Mouse (Mus musculus) CH12.LX (cell line): ENCODE measurements at regions not wholly inside any gene's neighbourhood (a gene's known extent, or its start where the extent isn't known, plus 50 kb on each side); places are given as distances from the start of the nearest gene placed in this dataset.
"Not testable (repeated sequence)": the region's sequence is repeated elsewhere in the genome, so short reads cannot be mapped to it uniquely, and the experiment has no call there.

Experiments used
- DNase-seq: peaks from one replicate; pipeline ENCODE4 v3.0.0-alpha.2; 2013; ENCODE audit errors: extremely low read depth
- H3K27ac ChIP-seq: 2 replicates; pipeline ENCODE4 v1.5.1; 2012; ENCODE audit warnings: low read depth, mild to moderate bottlenecking, control low read depth, moderate library complexity; ENCODE audit not compliant: insufficient read depth
- H3K27me3 ChIP-seq: replicated peaks from 2 replicates; pipeline ENCODE3; 2012; ENCODE audit warnings: inconsistent platforms
- H3K36me3 ChIP-seq, 2 experiments: replicated peaks in 1 of 2; 2 replicates each; pipeline versions ENCODE3 to v1.6.1; 2012; ENCODE audit warnings: inconsistent platforms in 1 of 2, low read length in 1 of 2, mild to moderate bottlenecking in 1 of 2, mixed read lengths in 1 of 2, moderate library complexity in 1 of 2; ENCODE audit not compliant: control insufficient read depth in 1 of 2, insufficient read depth in 1 of 2
- H3K4me1 ChIP-seq, 2 experiments: 2 replicates each; pipeline ENCODE4 v1.6.1; 2012; ENCODE audit warnings: inconsistent platforms in 1 of 2, moderate library complexity in 1 of 2; ENCODE audit not compliant: insufficient read depth in 2 of 2, control insufficient read depth in 1 of 2
- H3K4me2 ChIP-seq: 2 replicates; pipeline ENCODE4 v1.6.1; 2012; ENCODE audit warnings: low read depth, mild to moderate bottlenecking, control low read depth; ENCODE audit not compliant: poor library complexity, insufficient read depth, severe bottlenecking
- H3K4me3 ChIP-seq, 3 experiments: fragments of 150-350 bp in 1 of 3; sonication (generic) in 1 of 3; replicated peaks in 1 of 3; 2 replicates each; pipeline versions ENCODE3 to v1.5.1; 2011 to 2012; ENCODE audit warnings: low read depth in 2 of 3, low read length in 2 of 3, mild to moderate bottlenecking in 2 of 3, moderate library complexity in 2 of 3, control low read depth in 1 of 3, improper control_type of control experiment in 1 of 3, inconsistent platforms in 1 of 3, mixed read lengths in 1 of 3; ENCODE audit not compliant: poor library complexity in 1 of 3
- H3K79me2 ChIP-seq: replicated peaks from 2 replicates; pipeline ENCODE4 v1.6.1; 2012; ENCODE audit warnings: mild to moderate bottlenecking, moderate library complexity; ENCODE audit not compliant: control insufficient read depth, poor library complexity, insufficient read depth, severe bottlenecking; ENCODE audit errors: extremely low read depth
- H3K9ac ChIP-seq: 2 replicates; pipeline ENCODE4 v1.6.1; 2012; ENCODE audit warnings: low read depth, mild to moderate bottlenecking, control low read depth, moderate library complexity; ENCODE audit not compliant: insufficient read depth
- H3K9me3 ChIP-seq: replicated peaks from 2 replicates; pipeline ENCODE3; 2012; ENCODE audit warnings: low read length, inconsistent platforms, mixed read lengths
- CHD1 ChIP-seq: IDR thresholded peaks from 2 replicates; pipeline ENCODE4 v1.6.1; 2012; ENCODE audit warnings: low read depth, low read length, improper control_type of control experiment, inconsistent platforms
- CHD2 ChIP-seq: IDR thresholded peaks from 2 replicates; pipeline ENCODE4 v1.6.1; 2011; ENCODE audit warnings: low read length, improper control_type of control experiment
- E2F4 ChIP-seq: IDR thresholded peaks from 2 replicates; pipeline ENCODE4 v1.6.1; 2011; ENCODE audit warnings: low read depth, low read length, improper control_type of control experiment; ENCODE audit not compliant: insufficient replicate concordance
- ELF1 ChIP-seq: IDR thresholded peaks from 2 replicates; pipeline ENCODE4 v1.6.1; 2014; ENCODE audit warnings: low read depth, mild to moderate bottlenecking, inconsistent platforms, low read length, improper control_type of control experiment
- EP300 ChIP-seq: IDR thresholded peaks from 2 replicates; pipeline ENCODE4 v1.6.1; 2011; ENCODE audit warnings: low read length, improper control_type of control experiment
- ETS1 ChIP-seq: conservative IDR thresholded peaks from 2 replicates; pipeline ENCODE4 v1.6.1; 2012; ENCODE audit warnings: low read depth, mild to moderate bottlenecking, inconsistent platforms, low read length, improper control_type of control experiment, moderate library complexity
- GABPA ChIP-seq: IDR thresholded peaks from 2 replicates; pipeline ENCODE4 v1.6.1; 2012; ENCODE audit warnings: low read depth, low read length, improper control_type of control experiment, inconsistent platforms; ENCODE audit not compliant: insufficient replicate concordance
- HCFC1 ChIP-seq: IDR thresholded peaks from 2 replicates; pipeline ENCODE4 v1.6.1; 2012; ENCODE audit warnings: low read depth, mild to moderate bottlenecking, inconsistent platforms, low read length, improper control_type of control experiment
- IRF4 ChIP-seq: IDR thresholded peaks from 2 replicates; pipeline ENCODE4 v1.6.1; 2014; ENCODE audit warnings: low read depth, mild to moderate bottlenecking, inconsistent platforms, low read length, improper control_type of control experiment
- JUND ChIP-seq: conservative IDR thresholded peaks from 2 replicates; pipeline ENCODE4 v1.6.1; 2011; ENCODE audit warnings: low read depth, low read length, improper control_type of control experiment
- KAT2A ChIP-seq: IDR thresholded peaks from 2 replicates; pipeline ENCODE4 v1.6.1; 2012; ENCODE audit warnings: low read length, improper control_type of control experiment, inconsistent platforms; ENCODE audit not compliant: insufficient replicate concordance
- MAFK ChIP-seq: IDR thresholded peaks from 2 replicates; pipeline ENCODE4 v1.6.1; 2011; ENCODE audit warnings: low read length, improper control_type of control experiment; ENCODE audit not compliant: insufficient replicate concordance
- MAX ChIP-seq: IDR thresholded peaks from 2 replicates; pipeline ENCODE4 v1.6.1; 2011; ENCODE audit warnings: low read length, improper control_type of control experiment
- MAZ ChIP-seq: IDR thresholded peaks from 2 replicates; pipeline ENCODE4 v1.6.1; 2012; ENCODE audit warnings: low read depth, mild to moderate bottlenecking, inconsistent platforms, low read length, improper control_type of control experiment, moderate library complexity
- MXI1 ChIP-seq: IDR thresholded peaks from 2 replicates; pipeline ENCODE4 v1.6.1; 2011; ENCODE audit warnings: mild to moderate bottlenecking, low read depth, low read length, improper control_type of control experiment
- NELFE ChIP-seq: IDR thresholded peaks from 2 replicates; pipeline ENCODE4 v1.6.1; 2011; ENCODE audit warnings: low read depth, low read length, improper control_type of control experiment
- NRF1 ChIP-seq: IDR thresholded peaks from 2 replicates; pipeline ENCODE4 v1.6.1; 2014; ENCODE audit warnings: low read depth, mild to moderate bottlenecking, inconsistent platforms, low read length, improper control_type of control experiment, moderate library complexity
- PAX5 ChIP-seq: IDR thresholded peaks from 2 replicates; pipeline ENCODE4 v1.6.1; 2012; ENCODE audit warnings: low read length, inconsistent platforms, mixed read lengths
- POLR2A ChIP-seq: IDR thresholded peaks from 2 replicates; pipeline ENCODE4 v1.6.1; 2011; ENCODE audit warnings: low read depth, mild to moderate bottlenecking, improper control_type of control experiment, low read length
- POLR2AphosphoS2 ChIP-seq: IDR thresholded peaks from 2 replicates; pipeline ENCODE4 v1.6.1; 2011; ENCODE audit warnings: low read depth, low read length, improper control_type of control experiment
- RAD21 ChIP-seq: IDR thresholded peaks from 2 replicates; pipeline ENCODE4 v1.6.1; 2011; ENCODE audit warnings: low read depth, mild to moderate bottlenecking, low read length, improper control_type of control experiment, moderate library complexity
- SIN3A ChIP-seq: IDR thresholded peaks from 2 replicates; pipeline ENCODE4 v1.6.1; 2012; ENCODE audit warnings: low read length, improper control_type of control experiment, inconsistent platforms
- SMC3 ChIP-seq: IDR thresholded peaks from 2 replicates; pipeline ENCODE4 v1.6.1; 2011; ENCODE audit warnings: low read depth, low read length, improper control_type of control experiment
- TBP ChIP-seq: conservative IDR thresholded peaks from 2 replicates; pipeline ENCODE4 v1.6.1; 2011; ENCODE audit warnings: low read depth, low read length, improper control_type of control experiment
- UBTF ChIP-seq: IDR thresholded peaks from 2 replicates; pipeline ENCODE4 v1.6.1; 2012; ENCODE audit warnings: low read depth, mild to moderate bottlenecking, inconsistent platforms, low read length, improper control_type of control experiment, moderate library complexity
- USF2 ChIP-seq: conservative IDR thresholded peaks from 2 replicates; pipeline ENCODE4 v1.6.1; 2011; ENCODE audit warnings: low read depth, low read length, improper control_type of control experiment
- ZC3H11A ChIP-seq: IDR thresholded peaks from 2 replicates; pipeline ENCODE4 v1.6.1; 2012; ENCODE audit warnings: low read depth, mild to moderate bottlenecking, inconsistent platforms, low read length, improper control_type of control experiment
- ZKSCAN1 ChIP-seq: IDR thresholded peaks from 2 replicates; pipeline ENCODE4 v1.6.1; 2012; ENCODE audit warnings: low read depth, inconsistent platforms, low read length, improper control_type of control experiment, borderline replicate concordance
- ZMIZ1 ChIP-seq: IDR thresholded peaks from 2 replicates; pipeline ENCODE4 v1.6.1; 2012; ENCODE audit warnings: low read depth, mild to moderate bottlenecking, inconsistent platforms, low read length, improper control_type of control experiment
- ZNF384 ChIP-seq: IDR thresholded peaks from 2 replicates; pipeline ENCODE4 v1.6.1; 2012; ENCODE audit warnings: low read depth, low read length, improper control_type of control experiment, inconsistent platforms
- dilution Hi-C: fragments of 300-500 bp; cut with MboI; formaldehyde crosslinking; loops from 2 replicates; pipeline ENCODE4 v1.14.3; 2020; ENCODE audit warnings: low sequenced_read_pairs; ENCODE audit not compliant: extremely low pct_unique_long_range_greater_than_20kb, extremely low pct_ligation_motif_present
- in situ Hi-C: fragments of 300-500 bp; cut with MboI; formaldehyde crosslinking; loops from 3 replicates; pipeline ENCODE4 v1.14.3; 2019; ENCODE audit warnings: low sequenced_read_pairs, low pct_ligation_motif_present, low pct_unique_long_range_greater_than_20kb, mixed read lengths

DNA sequence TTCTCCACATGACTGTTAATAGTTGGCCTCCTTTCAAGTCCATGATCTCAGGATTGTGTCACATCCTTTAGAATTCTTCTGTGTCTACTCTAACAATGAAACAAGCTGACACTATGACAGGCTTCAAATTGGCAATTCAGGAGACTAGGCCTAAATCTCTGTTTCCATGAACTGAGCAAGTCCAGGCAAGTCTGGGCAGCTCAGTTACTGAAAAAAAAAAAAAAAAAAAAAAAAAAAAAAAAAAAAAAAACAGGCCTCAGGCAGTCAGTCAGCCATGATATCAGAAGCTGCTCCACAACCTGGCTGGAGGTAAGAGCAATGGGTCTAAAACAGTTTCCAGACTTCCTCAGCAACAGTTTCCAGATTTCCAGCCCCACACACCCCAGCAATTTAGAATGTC is 475.6 kb downstream of the Inhba start:
- H3K9me3 ChIP-seq: no peaks in the 10 kb centered on the region
- in situ Hi-C loops: loop anchor here (25.0 kb wide), 1 partner anchor 475 kb away; the partner anchor contains the start of gene Inhba
- no peaks in the 10 kb centered on the region for H3K79me2 ChIP-seq
- H3K27ac ChIP-seq: no peak overlapping the region
- H3K4me2 ChIP-seq: no peak overlapping the region
- dilution Hi-C loops: no loop called here
- H3K36me3 ChIP-seq: no peaks in the 10 kb centered on the region
- no peak overlapping the region for H3K9ac ChIP-seq
- DNase-seq: peak; percentile 29
- no peak for TF ChIP-seq NRF1
- TF ChIP-seq MXI1: no peak
- no peak for TF ChIP-seq POLR2AphosphoS2
- peak; percentile 98 for TF ChIP-seq CHD1
- peak; percentile 98 for TF ChIP-seq ZNF384
- no peak for TF ChIP-seq ZMIZ1
- TF ChIP-seq CHD2: no peak
- no peak for TF ChIP-seq NELFE
- no peak for TF ChIP-seq POLR2A
- no peak for TF ChIP-seq SMC3
- TF ChIP-seq ZKSCAN1: no peak
- peak; percentile 47 for TF ChIP-seq HCFC1
- TF ChIP-seq ETS1: no peak
- TF ChIP-seq TBP: no peak
- no peak for TF ChIP-seq PAX5
- no peak for TF ChIP-seq UBTF
- TF ChIP-seq JUND: no peak
- no peak for TF ChIP-seq KAT2A
- TF ChIP-seq ZC3H11A: no peak
- TF ChIP-seq MAZ: no peak
- no peak for TF ChIP-seq E2F4
- no peak for TF ChIP-seq ELF1
- TF ChIP-seq SIN3A: no peak
- no peak for TF ChIP-seq MAFK
- peak; percentile 17; the same call in 1 of the 2 replicates for TF ChIP-seq IRF4
- TF ChIP-seq MAX: no peak
- TF ChIP-seq EP300: 0 out of 2 replicates have a peak, but pooled peaks have one; percentile 36
- no peak for TF ChIP-seq GABPA
- TF ChIP-seq RAD21: no peak
- no peak for TF ChIP-seq USF2
- no peak overlapping the region for H3K4me3 ChIP-seq
- no peaks in the 10 kb centered on the region for H3K27me3 ChIP-seq
- peaks cover 0 to 4% of the 10 kb centered on the region in 2 experiments; a peak in 1 of 4 replicates for H3K4me1 ChIP-seq

DNA sequence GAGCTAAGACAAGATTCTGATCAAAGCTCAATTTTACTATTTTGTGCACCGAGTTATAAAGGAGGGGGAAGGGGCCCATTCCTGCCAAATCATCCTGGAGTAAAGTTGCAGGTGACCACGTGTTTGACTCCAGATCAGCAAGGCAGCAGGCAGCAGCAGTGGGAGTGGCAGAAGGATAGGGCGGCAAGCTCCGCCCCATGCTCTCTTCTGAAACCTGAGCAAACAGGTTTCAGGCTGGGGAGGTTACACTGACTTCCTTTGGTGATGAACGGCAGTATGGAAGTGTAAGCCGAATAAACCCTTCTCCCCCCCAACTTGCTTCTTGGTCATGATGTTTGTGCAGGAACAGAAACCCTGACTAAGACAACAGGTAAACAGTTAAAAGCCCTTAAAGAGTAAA is 479.0 kb downstream of the Inhba start:
- H3K4me2 ChIP-seq, H3K9me3 ChIP-seq, H3K27ac ChIP-seq, H3K36me3 ChIP-seq, H3K9ac ChIP-seq, H3K4me1 ChIP-seq, H3K79me2 ChIP-seq, H3K4me3 ChIP-seq, dilution Hi-C loops, H3K27me3 ChIP-seq, DNase-seq: not testable (repeated sequence)
- in situ Hi-C loops: loop anchor here (25.0 kb wide), 1 partner anchor 478 kb away; the partner anchor contains the start of gene Inhba
